Mouse (Mus musculus) Patski (cell line): ENCODE results near the gene Timp2. TPM values are rescaled to one million over a fixed set of nuclear protein-coding genes. Genes with fewer than 3 reads are reported as not detected.
"Not testable (repeated sequence)": the region's sequence is repeated elsewhere in the genome, so short reads cannot be mapped to it uniquely, and the experiment has no call there.

Source experiments
- ATAC-seq: fragments of 100-300 bp; one replicate; pipeline ENCODE4 v1.8.0; 2021
- CTCF ChIA-PET: fragments of 350-600 bp; sonication (Branson Sonifier 250); formaldehyde crosslinking; loops from one replicate; lab custom pipeline; 2022; ENCODE audit warnings: inconsistent platforms; lab: Charles Lee
- POLR2A ChIA-PET: fragments of 350-600 bp; sonication (Branson Sonifier 250); formaldehyde crosslinking; loops from one replicate; lab custom pipeline; 2022; ENCODE audit warnings: antibody characterized with exemption, inconsistent platforms; lab: Charles Lee
- DNase-seq: peaks from one replicate; pipeline ENCODE4 v3.0.0-alpha.2; 2011; ENCODE audit warnings: low read depth, low spot score
- H3K27me3 ChIP-seq: fragments of 371-371 bp; one replicate; pipeline ENCODE4 v1.5.1; 2021
- CTCF ChIP-seq: fragments of 100-300 bp; IDR thresholded peaks from one replicate; pipeline ENCODE4 v1.5.1; 2021
- in situ Hi-C: fragments of 300-500 bp; cut with MboI; formaldehyde crosslinking; loops from 3 replicates; pipeline ENCODE4 v1.11.1; 2018; ENCODE audit warnings: low pct_unique_long_range_greater_than_20kb, mixed read lengths
- polyA plus RNA-seq: library from polyadenylated mRNA; unstranded; gene quantifications from one replicate; pipeline ENCODE4 v1.2.3, GENCODE M21; 2021

The Timp2 gene
- polyA plus RNA-seq, 1 experiment from 2014 or later = 459 TPM

- CTCF ChIA-PET = interaction anchor here (1.1 kb wide), 1 partner anchor 14 kb away, joined by 6 read pairs; no protein-coding TSS in a partner anchor
- in situ Hi-C loops = loop anchor here (10.0 kb wide), 1 partner anchor 299 kb away; no protein-coding TSS in a partner anchor
- POLR2A ChIA-PET = no interaction called here
- no peak for ATAC-seq
- no peaks in the 10 kb centered on the region for H3K27me3 ChIP-seq
- no peak for TF ChIP-seq CTCF
- DNase-seq = no peak
Measured at GRCm38 (mm10) chr11:118393991-118394390, 38.5 kb upstream of the Timp2 start.

- H3K27me3 ChIP-seq, CTCF ChIA-PET: not testable (repeated sequence)
Measured at GRCm38 (mm10) chr11:118387816-118388215, 32.3 kb upstream of the Timp2 start.

GRCm38 (mm10) chr11:118379251-118380009, 23.9 kb upstream of the Timp2 start:
- POLR2A ChIA-PET = interaction anchor here (1.0 to 1.6 kb wide), 2 partner anchors 25 to 57 kb away, joined by 4 read pairs; no protein-coding TSS in a partner anchor
- in situ Hi-C loops = no loop called here

More at GRCm38 (mm10) chr11:118387816-118388215, 32.3 kb upstream of the Timp2 start:
- POLR2A ChIA-PET, ATAC-seq, in situ Hi-C loops, DNase-seq: not testable (repeated sequence)

GRCm38 (mm10) chr11:118378656-118379055, 23.1 kb upstream of the Timp2 start:
- ATAC-seq (no peak), DNase-seq (no peak)
- H3K27me3 ChIP-seq = no peaks in the 10 kb centered on the region
- in situ Hi-C loops = no loop called here
- ChIA-PET CTCF (interaction anchor here (0.8 to 2.9 kb wide), 10 partner anchors 9 to 88 kb away, joined by 3 to 13 read pairs (median 4); partner anchors contain the start of gene Usp36), POLR2A (interaction anchor here (1.0 to 1.6 kb wide), 2 partner anchors 24 to 56 kb away, joined by 4 read pairs; no protein-coding TSS in a partner anchor)
- TF ChIP-seq CTCF = no peak

More at GRCm38 (mm10) chr11:118379251-118380009, 23.9 kb upstream of the Timp2 start:
- DNase-seq = peak; percentile 71
- CTCF ChIA-PET = interaction anchor here (0.8 to 2.9 kb wide), 17 partner anchors 10 to 89 kb away, joined by 3 to 13 read pairs (median 4); partner anchors contain the start of genes Cep295nl and Usp36
- H3K27me3 ChIP-seq = no peaks in the 10 kb centered on the region
- TF ChIP-seq CTCF = peak; percentile 95
- peak; percentile 88 for ATAC-seq

GRCm38 (mm10) chr11:118376323-118376722, 20.8 kb upstream of the Timp2 start:
- H3K27me3 ChIP-seq, DNase-seq, in situ Hi-C loops, ATAC-seq, POLR2A ChIA-PET: not testable (repeated sequence)
- CTCF ChIA-PET = interaction anchor here (1.0 to 1.7 kb wide), 2 partner anchors 14 to 57 kb away, joined by 3 to 5 read pairs; no protein-coding TSS in a partner anchor

- POLR2A ChIA-PET = interaction anchor here (1.3 kb wide), 1 partner anchor 24 kb away, joined by 3 read pairs; no protein-coding TSS in a partner anchor
- ATAC-seq (no peak), DNase-seq (no peak)
- no peak for TF ChIP-seq CTCF
- CTCF ChIA-PET = interaction anchor here (1.0 to 1.7 kb wide), 2 partner anchors 13 to 57 kb away, joined by 3 to 5 read pairs; no protein-coding TSS in a partner anchor
- H3K27me3 ChIP-seq = no peaks in the 10 kb centered on the region
- in situ Hi-C loops = no loop called here
Measured at GRCm38 (mm10) chr11:118375881-118376280, 20.3 kb upstream of the Timp2 start.

GRCm38 (mm10) chr11:118375461-118375860, 19.9 kb upstream of the Timp2 start:
- CTCF ChIA-PET = interaction anchor here (1.0 to 1.7 kb wide), 2 partner anchors 13 to 56 kb away, joined by 3 to 5 read pairs; no protein-coding TSS in a partner anchor
- no peak for TF ChIP-seq CTCF
- in situ Hi-C loops = no loop called here
- ATAC-seq (no peak), DNase-seq (no peak)
- POLR2A ChIA-PET = interaction anchor here (1.3 kb wide), 1 partner anchor 24 kb away, joined by 3 read pairs; no protein-coding TSS in a partner anchor
- H3K27me3 ChIP-seq = no peaks in the 10 kb centered on the region

GRCm38 (mm10) chr11:118375006-118375405, 19.5 kb upstream of the Timp2 start:
- in situ Hi-C loops = no loop called here
- DNase-seq (no peak), ATAC-seq (no peak)
- ChIA-PET CTCF (interaction anchor here (1.7 kb wide), 1 partner anchor 12 kb away, joined by 5 read pairs; no protein-coding TSS in a partner anchor), POLR2A (interaction anchor here (0.8 to 1.3 kb wide), 2 partner anchors 23 to 47 kb away, joined by 3 read pairs; no protein-coding TSS in a partner anchor)
- TF ChIP-seq CTCF = no peak
- H3K27me3 ChIP-seq = no peaks in the 10 kb centered on the region

- in situ Hi-C loops = no loop called here
- no peak for ATAC-seq
- no peak for TF ChIP-seq CTCF
- H3K27me3 ChIP-seq = no peaks in the 10 kb centered on the region
- no peak for DNase-seq
- POLR2A ChIA-PET = interaction anchor here (0.8 to 1.3 kb wide), 2 partner anchors 23 to 47 kb away, joined by 3 read pairs; no protein-coding TSS in a partner anchor
- CTCF ChIA-PET = interaction anchor here (1.7 kb wide), 1 partner anchor 12 kb away, joined by 5 read pairs; no protein-coding TSS in a partner anchor
Measured at GRCm38 (mm10) chr11:118374506-118374905, 19.0 kb upstream of the Timp2 start.

- ChIA-PET CTCF (no interaction called here), POLR2A (no interaction called here)
- ATAC-seq (no peak), DNase-seq (no peak)
- no peak for TF ChIP-seq CTCF
- no peaks in the 10 kb centered on the region for H3K27me3 ChIP-seq
- in situ Hi-C loops = no loop called here
Measured at GRCm38 (mm10) chr11:118372641-118373040, 17.1 kb upstream of the Timp2 start.
